Mouse (Mus musculus) large intestine, adult 2 months (tissue): ENCODE results near the gene Ogfod2. TPM values are rescaled to one million over a fixed set of nuclear protein-coding genes. Genes with fewer than 3 reads are reported as not detected.
A peak's percentile ranks its signal among the peaks of the same experiment; 100 is the strongest.

Source experiments
- DNase-seq: peaks from one replicate; pipeline ENCODE4 v3.0.0-alpha.2; 2012; ENCODE audit warnings: low read depth, low spot score
- WGBS: fragments of 180-500 bp; shearing (Covaris S2); methylation state at CpG from one replicate; pipeline ENCODE4 v1.1.7; 2018; 5-methylcytosine and 5-hydroxymethylcytosine counted together
- polyA plus RNA-seq: library from polyadenylated mRNA; depleted of rRNA; stranded (reverse); fragments of >200 nt; gene quantifications from 2 replicates; pipeline ENCODE4 v1.2.3, GENCODE M21; 2012; rRNA removed

Ogfod2 gene
- polyA plus RNA-seq = 37.7 and 41.5 TPM in 2 replicates

DNA sequence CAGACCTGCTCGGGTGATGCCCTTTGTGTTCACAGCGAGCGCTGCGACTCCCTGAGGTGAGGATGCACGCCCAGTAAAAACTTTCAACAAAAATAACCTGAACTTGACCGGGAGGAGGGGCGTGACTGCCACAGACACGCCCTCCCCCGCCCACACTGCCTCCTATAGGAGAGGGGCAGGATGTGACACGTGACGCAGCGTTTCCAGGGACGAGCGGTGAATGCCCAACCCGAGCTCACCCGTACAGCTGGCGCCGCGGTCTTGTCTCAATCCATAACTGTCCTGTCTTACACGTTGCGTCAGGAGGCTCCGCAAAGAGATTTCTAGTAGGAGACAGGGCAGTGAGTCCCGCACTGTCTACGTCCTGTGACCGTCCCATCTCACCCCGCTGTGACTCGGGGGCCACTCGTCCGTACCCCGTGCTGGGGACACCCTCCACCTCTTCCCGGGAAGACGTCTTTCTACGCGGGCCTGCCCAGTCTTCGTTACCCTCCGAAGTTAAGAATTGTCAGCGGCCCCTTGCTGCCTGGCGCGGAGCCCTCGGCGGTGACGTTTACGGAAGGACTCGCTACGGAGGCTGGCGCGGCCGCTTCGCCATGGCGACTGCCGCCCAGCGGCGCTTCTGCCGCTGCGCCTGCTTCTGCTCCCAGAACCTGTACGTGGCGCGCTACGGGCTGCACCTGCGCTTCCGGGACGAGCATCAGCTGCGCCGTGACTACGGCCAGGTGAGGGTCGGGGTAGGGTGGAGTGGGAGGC is at the start of gene Ogfod2:
Gene Ogfod2 (plus strand): TSS at position 556 of the 756 bp plus-strand sequence.
- WGBS = under 1% methylated on average over 66 of the region's 66 CpGs
- peak; percentile 78 for DNase-seq

DNA sequence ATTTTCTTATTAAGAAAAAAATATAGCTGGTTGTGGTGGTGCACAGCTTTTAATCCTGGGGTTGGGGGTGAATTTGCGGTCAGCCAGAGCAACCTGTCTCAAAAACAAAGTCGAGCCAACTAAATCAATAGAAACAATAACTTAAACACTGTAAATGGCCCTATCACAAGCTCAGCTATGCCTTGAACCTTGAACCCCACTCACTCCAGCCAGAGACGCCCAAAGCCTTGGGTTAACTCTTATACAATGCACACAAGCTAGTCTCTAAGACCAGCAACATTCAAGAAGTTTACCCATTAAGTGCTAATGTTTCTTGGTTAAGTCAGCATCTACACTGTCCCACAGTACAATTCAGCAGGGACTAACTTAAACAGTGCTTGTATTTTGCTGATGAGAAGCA is 42.4 kb upstream of the Ogfod2 start:
- DNase-seq = no peak
- 36% methylated on average over 3 of the region's 3 CpGs for WGBS

DNA sequence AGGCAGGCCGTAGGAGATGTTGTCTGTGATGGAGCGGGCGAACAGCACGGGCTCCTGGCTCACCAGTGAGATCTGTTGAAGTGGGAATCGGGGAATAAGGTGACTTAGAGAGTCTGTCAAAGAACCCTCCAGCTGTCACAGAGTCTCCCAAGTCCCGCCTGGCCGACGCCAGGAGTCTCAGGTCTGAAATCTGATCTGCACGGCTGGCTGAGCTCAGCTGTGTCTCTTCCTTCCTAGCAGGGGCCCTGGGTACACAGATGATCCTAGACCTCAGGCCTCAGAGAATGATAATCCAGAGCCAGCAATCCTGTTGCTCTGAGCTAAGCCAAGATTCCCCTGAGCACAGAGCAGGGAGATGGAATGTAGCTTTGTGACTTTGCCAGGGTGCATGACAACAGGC is 38.4 kb upstream of the Ogfod2 start:
- WGBS = 79% methylated on average over 9 of the region's 9 CpGs
- no peak for DNase-seq

DNA sequence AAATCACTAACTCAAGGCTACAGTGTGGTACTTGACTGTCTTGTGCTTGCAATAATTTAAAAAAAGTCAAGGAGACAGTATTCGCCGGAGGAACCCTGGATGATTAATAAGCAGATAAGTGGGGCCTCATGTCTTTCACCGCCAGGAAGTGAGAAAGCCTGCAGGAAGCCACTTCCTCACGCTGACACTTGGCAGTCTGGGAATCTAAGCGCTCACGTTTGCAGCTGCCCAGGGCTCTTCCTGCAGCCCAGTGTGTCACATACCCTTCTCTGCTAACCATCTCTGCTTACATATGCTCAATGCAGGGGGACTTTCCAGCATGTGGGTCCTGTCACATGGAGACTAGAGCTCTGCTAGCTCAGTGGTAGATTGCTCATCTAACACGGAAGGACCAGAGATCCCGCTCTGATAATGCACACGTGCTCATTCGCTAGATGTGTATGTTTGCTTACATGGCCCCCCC is 37.2 kb upstream of the Ogfod2 start:
- 69% methylated on average over 10 of the region's 10 CpGs for WGBS
- DNase-seq = no peak

DNA sequence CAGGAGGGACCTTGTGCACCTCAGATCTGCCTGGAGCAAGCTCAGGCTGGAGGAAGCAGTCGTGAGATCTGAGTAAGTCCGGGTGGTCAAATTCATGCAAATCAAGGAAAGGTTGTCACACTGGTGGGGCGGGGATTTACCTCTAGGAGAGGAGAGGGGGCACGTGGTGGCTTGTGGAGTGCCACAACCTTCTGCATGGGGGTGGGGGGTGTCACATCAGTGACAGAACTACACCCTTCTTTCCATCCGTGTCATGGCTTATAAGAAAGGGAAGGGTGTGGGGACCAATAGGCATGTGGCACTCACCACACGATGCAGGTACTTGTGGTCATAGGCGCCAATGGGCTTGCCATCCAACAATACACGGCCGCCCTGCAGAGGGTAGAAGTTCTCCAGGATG is 36.4 kb upstream of the Ogfod2 start:
- 71% methylated on average over 9 of the region's 9 CpGs for WGBS
- no peak for DNase-seq

DNA sequence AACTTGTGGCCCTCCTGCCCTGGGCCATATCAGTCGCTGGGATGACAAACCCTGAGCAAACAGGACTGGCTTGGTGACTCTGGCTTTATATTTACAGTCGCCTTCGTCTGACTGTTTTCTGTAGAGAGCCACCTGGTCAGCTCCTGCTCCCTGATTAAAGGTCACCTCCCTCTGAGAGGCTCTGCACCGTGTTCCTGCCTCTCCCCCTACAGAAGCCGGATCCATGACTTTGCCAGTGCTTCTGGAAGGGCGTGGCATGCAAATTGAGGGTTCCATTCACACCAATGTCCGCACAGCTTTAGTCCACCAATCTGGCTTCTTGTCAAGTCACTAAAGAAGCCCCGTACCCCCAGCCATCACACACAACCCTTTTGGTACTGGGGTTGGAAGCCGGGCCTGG is 35.5 kb upstream of the Ogfod2 start:
- WGBS = 30% methylated on average over 9 of the region's 9 CpGs
- DNase-seq = peak; percentile 64

DNA sequence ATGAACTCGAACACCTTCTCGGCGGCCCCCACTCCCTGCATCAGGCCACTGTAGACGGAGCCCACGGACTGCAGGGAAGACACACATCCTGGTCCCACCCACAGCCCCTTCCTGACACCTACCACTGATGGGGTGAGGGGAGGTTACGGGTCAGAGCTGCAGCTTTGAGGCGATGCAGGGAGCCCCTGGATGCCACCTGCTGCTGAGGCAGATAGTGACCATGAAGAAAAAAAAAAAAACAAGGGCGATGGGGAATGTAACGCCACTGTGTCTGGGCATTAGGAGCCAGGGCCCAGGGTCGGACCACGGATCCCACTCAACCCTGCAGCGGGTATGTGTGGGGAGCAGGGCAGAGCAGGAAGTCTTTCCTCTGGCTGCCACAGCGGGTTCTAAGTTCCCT is 34.9 kb upstream of the Ogfod2 start:
- DNase-seq = no peak
- 84% methylated on average over 13 of the region's 13 CpGs for WGBS

DNA sequence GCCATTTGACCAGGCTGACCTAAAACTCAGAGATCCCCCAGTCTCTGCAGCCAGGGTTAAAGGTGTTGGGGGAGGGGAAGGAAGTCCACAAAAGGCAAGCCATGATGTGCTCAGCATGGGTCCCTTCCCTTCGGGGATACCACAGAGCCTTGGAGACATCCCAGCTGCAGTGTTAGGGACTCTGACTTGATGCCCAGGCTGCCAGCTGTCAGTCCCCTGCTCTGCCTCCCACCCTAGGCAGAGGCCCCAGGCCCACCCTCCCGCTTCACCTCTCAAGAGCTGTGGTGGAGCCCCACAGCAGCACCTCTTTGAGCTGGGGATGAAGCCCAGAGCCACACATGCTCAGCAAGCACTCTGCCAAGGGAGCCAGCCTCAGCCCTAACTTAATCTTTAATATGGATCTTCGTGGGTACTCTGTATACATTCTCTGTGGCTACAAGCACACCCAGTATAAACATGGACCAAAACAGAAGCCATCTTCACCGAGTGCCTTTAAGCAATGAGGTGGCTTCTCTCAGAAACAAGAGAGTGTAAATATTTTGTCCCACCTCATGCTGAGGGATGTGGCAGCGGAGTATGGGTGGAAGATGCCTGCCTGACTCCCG is 34.1 kb upstream of the Ogfod2 start:
- DNase-seq = no peak
- 67% methylated on average over 6 of the region's 6 CpGs for WGBS

DNA sequence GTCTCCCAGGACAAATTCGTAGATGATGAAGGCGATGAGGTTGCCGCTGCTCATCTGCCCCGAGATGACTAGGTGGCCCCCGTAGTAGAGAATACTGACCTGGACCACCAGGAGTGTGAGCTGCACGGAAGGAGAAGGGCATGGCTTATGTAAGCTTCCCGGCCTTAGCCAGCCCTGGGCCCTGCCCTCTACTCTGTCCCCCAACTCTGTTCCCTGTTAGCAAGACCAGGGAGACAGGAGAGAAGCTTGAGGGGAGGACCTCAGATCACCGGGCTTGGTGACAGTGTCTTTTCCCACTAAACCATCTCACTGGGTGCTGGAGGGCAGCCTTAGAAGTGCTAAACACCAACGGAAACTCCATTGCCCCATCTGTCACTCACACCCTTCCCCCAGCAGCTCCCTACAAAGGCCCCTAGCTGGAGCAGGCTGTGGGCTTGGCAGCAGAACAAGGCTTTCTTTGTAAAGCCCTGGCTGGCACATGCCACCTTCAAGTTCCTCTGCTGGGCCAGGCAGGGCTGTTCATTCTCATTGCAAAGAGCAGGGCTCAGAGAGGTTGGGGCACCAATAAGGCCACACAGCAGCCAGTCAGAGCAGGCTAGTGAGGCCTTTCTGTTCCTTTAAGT is 33.2 kb upstream of the Ogfod2 start:
- 52% methylated on average over 9 of the region's 9 CpGs for WGBS
- DNase-seq = no peak

DNA sequence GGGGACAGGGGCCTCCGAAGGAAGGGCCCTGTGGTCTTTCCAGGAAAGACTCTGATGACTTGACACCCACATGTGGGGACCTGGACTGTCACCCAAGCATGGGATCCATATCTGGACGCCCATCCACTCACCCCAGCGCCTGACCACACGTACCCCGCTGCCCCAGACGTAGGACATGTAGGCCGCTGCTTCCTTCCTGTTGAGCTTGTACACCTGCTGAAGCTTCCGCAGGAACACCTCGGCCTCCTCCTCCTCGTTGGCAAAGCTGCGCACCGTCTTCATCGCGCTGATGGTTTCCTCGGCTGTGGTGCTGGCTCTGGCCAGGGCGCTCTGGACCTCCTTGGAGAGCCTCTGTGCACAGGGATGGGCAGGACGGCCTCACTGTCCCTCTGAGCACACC is 32.2 kb upstream of the Ogfod2 start:
- WGBS = 87% methylated on average over 17 of the region's 17 CpGs
- DNase-seq = no peak

DNA sequence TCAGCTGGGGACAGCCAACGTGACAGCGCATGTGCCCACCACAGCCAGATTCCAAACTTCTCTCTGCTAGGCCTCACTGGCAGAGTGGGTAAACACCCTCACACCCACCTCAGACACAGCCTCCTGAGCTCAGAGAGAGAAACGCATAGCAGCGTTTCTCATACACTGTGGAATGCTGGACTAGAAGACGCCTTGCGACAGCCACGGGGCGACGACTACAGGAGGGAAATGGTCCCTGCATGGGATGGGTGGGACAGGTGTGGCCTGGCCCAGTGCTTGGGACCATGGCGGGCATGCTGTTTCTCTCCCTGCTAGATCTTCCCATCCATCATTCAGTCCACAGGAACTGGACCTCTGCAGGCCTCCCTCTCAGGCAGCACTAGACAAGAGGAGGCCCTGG is 29.6 kb upstream of the Ogfod2 start:
- WGBS = 86% methylated on average over 10 of the region's 10 CpGs
- DNase-seq = no peak

DNA sequence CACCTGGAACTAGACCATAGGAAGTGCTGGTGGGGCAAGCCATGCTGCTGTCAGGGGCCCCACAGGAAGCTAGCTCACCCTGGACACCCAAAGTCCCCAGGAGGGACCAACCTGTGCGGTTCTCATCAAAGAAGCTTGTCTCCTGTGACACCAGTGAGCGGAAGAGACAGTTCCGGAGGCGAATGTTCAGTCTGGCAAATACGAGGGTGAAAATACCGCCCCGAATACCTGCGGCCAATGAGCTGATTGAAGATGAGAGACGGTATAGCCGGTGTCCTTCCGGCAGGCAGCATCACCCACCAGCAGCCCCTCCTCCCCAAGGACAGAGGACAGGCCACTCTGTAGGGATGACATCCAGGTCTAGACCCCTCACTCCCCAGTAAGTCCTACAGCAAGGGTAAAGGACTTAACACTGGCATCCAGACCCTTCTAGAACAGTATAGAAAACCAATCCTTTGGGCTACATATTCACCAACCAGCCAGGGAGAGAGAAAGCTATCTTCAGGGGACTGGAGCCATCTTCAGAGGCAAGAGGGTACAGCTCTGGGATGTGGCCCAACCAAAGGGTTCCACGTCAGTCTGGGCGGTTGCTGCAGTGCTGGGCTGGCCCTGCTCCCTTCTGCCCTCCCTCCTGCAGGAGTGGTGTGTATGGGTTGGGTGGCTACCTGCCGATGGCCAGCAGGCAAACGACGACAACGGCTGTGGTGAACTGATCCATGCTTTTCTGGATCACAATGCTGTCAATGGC is 29.0 kb upstream of the Ogfod2 start:
- 87% methylated on average over 17 of the region's 17 CpGs for WGBS
- DNase-seq = no peak

DNA sequence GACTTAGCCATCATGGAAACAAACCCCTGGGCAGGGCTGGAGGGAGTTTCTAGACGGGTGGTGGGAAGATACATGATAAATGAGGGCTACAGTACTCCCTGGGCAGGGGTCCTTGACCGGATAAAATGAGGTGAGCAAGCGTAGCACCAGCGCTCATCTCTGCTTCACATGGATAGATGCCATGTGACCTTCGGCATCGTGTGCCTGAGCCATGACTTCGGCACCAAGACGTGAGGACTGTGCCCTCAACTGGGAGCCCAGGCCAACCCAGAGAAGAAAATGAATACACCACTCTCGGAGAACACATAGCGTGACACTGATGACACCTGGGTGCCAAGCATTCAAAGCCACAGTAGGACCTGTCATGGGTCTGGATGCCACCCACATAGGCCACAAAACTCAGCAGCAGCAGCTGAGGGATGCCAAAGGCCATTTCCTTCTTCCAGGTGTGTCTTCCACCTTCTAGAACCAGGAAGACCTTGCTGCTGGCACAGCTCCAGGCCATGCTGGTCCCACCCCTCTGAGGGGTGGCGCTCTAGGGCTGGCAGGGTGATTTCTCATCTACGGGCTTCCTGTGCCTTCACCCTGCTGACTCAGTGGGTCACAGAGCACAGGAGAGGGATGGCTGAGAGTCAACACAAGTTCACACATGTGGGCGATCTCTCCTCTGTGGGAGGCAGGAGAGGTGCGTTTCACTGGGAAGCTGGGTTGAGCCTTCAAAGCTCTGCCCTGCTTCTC is 28.1 kb upstream of the Ogfod2 start:
- WGBS = 39% methylated on average over 14 of the region's 14 CpGs
- peak; percentile 90 for DNase-seq

DNA sequence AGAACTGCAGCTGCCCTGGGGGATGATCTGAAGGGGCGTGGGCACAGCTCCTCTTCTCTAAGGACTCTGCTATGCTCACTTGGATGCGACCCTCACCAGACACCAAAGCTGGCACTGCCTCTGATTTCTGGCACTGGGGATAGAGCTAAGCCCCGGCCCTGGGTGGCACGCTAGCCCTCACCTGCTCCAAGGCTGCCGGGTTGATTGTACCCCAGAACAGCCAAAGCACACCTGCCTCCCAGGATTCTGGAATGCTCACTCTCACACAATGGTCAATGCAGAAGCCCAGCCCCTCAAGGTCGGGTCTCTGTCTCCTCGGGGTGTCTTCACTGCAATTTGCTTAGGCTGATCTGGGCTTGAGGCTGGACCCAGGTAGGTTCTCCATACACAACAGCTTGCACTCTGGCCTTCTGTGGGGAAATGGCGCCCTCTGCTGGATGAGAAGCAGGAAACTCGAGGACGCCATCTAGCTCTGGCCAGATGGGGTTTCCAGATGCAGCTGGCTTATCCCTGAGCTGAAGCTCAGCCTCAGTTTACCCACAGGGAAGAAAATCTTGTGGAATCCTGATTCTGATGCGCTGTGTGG is 27.4 kb upstream of the Ogfod2 start:
- DNase-seq = peak; percentile 84
- 17% methylated on average over 11 of the region's 11 CpGs for WGBS

DNA sequence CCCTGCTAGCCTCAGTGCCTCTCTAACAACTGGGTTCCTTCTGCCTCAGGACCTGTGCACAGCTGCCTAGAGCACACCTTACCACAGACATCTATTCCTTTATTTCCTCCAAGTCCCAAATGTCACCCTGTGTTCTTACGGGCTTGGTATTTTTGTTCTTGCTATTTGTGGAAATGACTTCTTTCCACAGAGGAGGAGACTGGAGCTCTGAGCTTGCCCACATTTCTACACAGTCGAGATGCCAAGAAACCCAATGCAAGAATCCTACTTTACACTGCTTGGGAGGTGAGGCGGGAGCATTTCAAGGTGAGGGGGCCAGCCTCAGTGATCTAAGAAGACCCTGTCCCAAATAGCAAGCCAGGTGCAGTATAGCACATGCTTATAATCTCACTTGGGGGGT is 26.6 kb upstream of the Ogfod2 start:
- no peak for DNase-seq
- 82% methylated on average over 3 of the region's 3 CpGs for WGBS

DNA sequence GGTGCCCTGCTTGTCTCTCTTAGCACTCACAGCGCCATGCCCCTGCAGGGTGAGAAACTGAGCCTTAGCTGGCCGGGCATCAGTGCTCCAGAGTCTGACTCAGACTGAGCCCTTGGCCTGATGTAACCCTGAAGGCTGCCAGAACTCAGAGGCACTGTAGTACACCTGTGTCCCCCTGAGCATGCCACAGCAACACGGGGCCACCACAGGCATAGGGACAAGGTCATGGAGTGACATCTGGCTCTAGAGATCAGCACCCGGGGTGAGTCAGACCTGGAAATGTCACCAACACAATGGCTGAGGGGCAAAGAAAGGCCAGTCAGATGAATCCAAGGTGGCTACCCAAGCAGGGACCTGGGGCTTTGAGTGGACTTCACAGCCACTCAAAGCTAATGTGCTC is 25.2 kb upstream of the Ogfod2 start:
- WGBS = 72% methylated on average over 4 of the region's 4 CpGs
- DNase-seq = no peak

DNA sequence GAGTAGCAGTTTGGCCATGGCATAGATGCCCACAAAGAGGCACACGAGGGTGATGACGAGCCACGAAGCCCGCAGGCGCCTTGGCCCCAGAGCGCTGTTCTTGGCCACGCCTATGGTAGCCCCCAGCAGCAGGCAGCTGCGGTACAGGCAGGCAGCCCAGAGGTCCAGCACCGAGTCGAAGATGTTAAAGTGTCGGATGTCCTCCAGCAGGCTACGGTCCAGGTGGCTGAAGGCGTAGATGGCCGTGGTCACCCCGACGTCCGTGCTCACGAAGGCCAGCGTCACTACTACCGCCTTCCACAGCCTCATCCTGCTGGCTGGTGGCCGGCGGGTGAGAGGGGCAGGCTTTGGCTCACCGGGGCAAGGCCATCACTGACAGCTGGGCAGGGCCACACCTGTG is 22.2 kb upstream of the Ogfod2 start:
- DNase-seq = no peak
- WGBS = 91% methylated on average over 23 of the region's 23 CpGs

DNA sequence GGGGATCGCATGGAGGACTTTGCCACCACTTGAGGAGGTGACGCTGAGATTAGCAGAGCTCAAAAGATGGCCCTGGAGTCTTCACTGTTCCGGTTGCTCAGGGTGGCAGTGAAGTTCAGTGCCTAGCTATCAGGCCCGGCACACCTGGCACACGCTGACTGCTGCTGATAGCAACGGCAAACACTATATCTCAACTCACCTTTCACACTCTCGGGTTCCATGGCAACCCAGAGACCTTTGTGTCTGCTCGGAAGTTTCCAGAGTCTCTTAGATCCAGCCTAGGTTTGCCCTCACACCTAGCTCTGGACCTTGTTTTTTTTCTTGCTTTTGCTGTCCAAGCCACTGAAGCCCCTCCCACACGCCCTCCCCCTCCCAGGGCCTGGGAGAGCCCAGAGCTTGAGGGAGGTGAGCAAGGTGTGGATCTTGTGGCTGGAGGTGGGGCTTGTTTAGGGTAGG is 20.1 kb upstream of the Ogfod2 start:
- WGBS = 29% methylated on average over 9 of the region's 9 CpGs
- no peak for DNase-seq

DNA sequence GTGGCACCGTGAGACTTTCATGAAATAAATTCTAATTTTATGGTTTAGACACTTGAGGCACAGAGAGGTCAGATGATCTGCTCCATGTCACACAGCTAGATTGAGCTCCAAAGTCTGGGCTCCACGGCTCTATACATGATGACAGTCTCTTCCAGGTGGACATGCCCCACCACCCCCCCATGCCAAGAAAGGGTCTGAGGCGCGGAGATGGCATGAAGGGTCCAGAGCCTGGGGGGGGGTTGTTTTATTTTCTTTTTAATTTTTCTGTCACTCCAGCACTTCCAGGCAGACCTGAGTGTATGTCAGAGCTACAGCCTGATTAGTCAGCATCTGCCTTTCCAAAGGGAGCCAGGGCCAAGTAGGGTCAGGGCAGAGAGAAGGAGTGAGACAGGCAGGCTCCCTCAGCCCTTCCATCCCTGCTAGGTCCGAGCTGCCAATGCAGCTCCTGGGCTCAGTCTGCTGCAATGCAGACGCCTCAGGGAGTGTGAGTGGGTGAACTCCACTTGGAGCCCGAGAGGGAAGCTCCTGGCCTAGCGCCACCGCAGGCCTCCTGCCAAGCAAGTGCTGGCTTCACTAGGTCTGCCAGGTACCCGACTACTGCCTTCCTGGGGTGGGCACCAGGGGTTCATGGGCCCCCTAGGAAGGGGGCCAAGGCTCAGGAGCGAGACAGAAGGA is 18.8 kb upstream of the Ogfod2 start:
- 62% methylated on average over 11 of the region's 11 CpGs for WGBS
- no peak for DNase-seq
